Mouse (Mus musculus): ENCODE measurements around the gene Wnt3a. TPM values are rescaled to one million over a fixed set of nuclear protein-coding genes. Genes with fewer than 3 reads are reported as not detected.

Wnt3a gene
- polyA plus RNA-seq, 1 experiment = 15.4 TPM

DNA sequence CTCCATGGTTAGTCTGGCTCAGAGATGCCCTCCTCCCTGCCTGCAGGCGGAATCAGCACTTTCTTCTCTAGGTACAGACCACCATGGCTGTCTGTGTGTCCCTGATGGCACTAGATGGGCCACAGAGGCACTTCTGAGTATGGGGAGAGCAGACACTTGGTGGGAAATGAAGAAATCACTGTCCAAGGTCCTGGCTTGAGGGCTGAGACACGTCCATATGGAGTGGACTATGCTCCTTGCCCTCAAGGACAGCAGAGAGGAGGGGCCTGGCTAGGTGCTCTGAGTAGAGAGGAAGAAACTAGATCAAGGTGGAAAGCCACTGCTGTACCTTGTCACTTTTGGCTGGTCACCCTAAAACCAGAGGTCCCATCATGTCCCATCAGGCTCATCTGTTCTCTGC lies 13.7 kb downstream of the Wnt3a start:
- TF ChIP-seq POLR2A (IDR thresholded peaks at IDR 0.05; ENCODE audit: borderline replicate concordance, extremely low read depth, low read depth, low read length) = no peak
- no peak for TF ChIP-seq CTCF (IDR thresholded peaks at IDR 0.05; ENCODE audit: insufficient read depth, low read length)
- DNase-seq = no peak
- H3K4me3 ChIP-seq (replicated peaks; ENCODE audit: extremely low read depth, low read depth, low read length) = no peak overlapping the region
- no peaks in the 10 kb centered on the region for H3K4me1 ChIP-seq (ENCODE audit: control insufficient read depth, insufficient read depth, low read length)
- WGBS = 25% methylated on average over 2 of the region's 2 CpGs

DNA sequence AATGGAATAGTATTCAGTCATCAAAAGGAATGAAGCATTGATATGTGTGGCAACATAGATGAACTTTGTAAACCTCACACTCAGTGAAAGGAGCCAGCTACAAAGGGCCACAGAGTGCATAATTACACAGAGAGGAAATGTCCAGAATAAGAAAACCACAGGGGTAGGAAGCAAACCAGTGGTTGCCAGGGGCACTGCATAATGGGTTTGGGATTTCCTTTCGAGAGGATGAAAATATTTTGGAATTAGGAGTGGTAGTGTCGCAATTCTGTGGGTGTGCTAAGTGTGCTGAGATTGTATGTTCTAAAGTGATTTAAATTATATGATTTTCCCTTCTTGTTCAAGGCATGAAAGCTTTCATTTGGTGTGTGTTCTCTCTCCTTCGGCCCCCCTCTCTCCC lies 16.4 kb downstream of the Wnt3a start:
- 42% methylated on average over 3 of the region's 3 CpGs for WGBS
- Histone ChIP-seq H3K4me1 (ENCODE audit: control insufficient read depth, insufficient read depth, low read length) (no peaks in the 10 kb centered on the region), H3K4me3 (replicated peaks; ENCODE audit: extremely low read depth, low read depth, low read length) (no peak overlapping the region)
- TF ChIP-seq CTCF (IDR thresholded peaks at IDR 0.05; ENCODE audit: insufficient read depth, low read length) (no peak), POLR2A (IDR thresholded peaks at IDR 0.05; ENCODE audit: borderline replicate concordance, extremely low read depth, low read depth, low read length) (no peak)
- DNase-seq = no peak

DNA sequence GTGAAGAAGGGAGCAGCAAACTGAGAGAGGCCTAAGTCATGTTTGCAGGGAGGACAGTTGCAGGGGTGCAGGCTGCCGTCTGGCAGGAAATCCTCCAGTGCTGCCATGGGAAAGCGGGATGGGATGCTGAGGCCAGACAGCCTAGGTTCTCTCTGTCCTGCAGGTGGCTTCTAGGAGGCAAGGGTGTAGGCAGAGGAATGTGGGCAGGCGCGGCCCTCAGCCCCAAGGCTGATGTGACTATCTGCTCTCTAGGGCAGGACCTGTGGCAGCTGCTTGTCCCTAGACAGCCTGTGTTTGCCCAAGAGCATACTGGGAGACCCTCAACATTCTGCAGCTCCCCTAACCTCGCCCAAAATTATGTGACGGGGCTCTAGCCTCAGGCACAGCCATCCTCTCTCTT lies 23.8 kb downstream of the Wnt3a start:
- WGBS = 32% methylated on average over 6 of the region's 6 CpGs
- TF ChIP-seq POLR2A (IDR thresholded peaks at IDR 0.05; ENCODE audit: borderline replicate concordance, extremely low read depth, low read depth, low read length) = no peak
- no peak for TF ChIP-seq CTCF (IDR thresholded peaks at IDR 0.05; ENCODE audit: insufficient read depth, low read length)
- no peak for DNase-seq
- H3K4me3 ChIP-seq (replicated peaks; ENCODE audit: extremely low read depth, low read depth, low read length) = no peak overlapping the region
- peaks cover 2% of the 10 kb centered on the region for H3K4me1 ChIP-seq (ENCODE audit: control insufficient read depth, insufficient read depth, low read length)

DNA sequence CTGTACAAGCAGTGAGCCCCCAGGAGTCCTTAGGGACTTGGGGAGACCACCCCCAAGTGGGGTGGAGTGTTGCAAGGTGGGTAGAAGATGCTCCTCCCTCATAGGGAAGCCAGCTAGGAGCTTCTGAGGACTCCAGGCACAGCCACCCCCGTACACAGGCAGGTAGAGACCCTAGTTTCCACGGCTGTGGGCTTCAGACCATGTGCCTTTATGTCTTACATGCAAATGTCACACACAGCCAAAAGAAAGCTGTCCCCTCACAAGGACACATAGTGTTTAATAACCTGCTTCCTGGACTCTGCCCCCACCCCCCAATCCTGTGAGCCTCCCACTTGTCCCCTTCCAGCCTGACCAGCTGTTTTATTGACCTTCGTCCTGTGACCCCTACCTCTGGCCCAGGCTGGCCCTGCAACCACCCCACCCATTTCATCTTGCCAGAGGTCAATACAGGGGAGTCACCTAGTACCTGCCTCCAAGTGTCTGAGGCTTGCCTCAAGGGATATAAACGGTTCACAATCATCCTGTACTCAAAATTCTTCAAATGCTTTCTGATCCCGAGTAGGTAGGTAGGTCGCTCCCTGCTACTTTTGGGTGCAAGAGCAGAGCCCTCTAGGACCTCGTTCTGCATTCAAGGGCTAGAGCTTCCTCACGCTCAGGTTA lies 25.3 kb downstream of the Wnt3a start:
- DNase-seq = no peak
- TF ChIP-seq POLR2A (IDR thresholded peaks at IDR 0.05; ENCODE audit: borderline replicate concordance, extremely low read depth, low read depth, low read length) (no peak), CTCF (IDR thresholded peaks at IDR 0.05; ENCODE audit: insufficient read depth, low read length) (no peak)
- 69% methylated on average over 8 of the region's 8 CpGs for WGBS
- Histone ChIP-seq H3K4me3 (replicated peaks; ENCODE audit: extremely low read depth, low read depth, low read length) (no peak overlapping the region), H3K4me1 (ENCODE audit: control insufficient read depth, insufficient read depth, low read length) (peaks cover 7% of the 10 kb centered on the region)

DNA sequence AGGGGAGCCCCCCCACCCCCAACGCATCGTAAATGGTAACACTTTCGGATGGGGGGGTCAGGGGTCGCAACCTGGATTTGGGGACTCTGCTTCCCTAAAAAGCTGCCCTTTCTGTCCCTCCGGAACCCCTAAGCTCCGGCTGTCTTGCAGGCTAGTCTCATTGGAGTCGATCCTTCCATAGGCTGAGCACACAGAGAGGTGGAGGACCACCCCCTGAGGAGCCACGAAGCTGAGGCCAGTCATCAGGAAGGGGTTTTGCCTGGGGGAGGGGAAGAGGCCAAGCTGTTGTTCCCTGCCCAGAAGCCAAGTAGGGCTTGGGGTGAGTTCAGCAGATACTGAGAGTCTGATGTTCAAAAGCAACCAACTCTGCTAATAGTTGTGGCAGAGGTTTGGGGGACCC lies 26.0 kb downstream of the Wnt3a start:
- H3K4me3 ChIP-seq (replicated peaks; ENCODE audit: extremely low read depth, low read depth, low read length) = no peak overlapping the region
- peaks cover 8% of the 10 kb centered on the region for H3K4me1 ChIP-seq (ENCODE audit: control insufficient read depth, insufficient read depth, low read length)
- DNase-seq = no peak
- WGBS = 23% methylated on average over 8 of the region's 8 CpGs
- TF ChIP-seq POLR2A (IDR thresholded peaks at IDR 0.05; ENCODE audit: borderline replicate concordance, extremely low read depth, low read depth, low read length) = no peak

DNA sequence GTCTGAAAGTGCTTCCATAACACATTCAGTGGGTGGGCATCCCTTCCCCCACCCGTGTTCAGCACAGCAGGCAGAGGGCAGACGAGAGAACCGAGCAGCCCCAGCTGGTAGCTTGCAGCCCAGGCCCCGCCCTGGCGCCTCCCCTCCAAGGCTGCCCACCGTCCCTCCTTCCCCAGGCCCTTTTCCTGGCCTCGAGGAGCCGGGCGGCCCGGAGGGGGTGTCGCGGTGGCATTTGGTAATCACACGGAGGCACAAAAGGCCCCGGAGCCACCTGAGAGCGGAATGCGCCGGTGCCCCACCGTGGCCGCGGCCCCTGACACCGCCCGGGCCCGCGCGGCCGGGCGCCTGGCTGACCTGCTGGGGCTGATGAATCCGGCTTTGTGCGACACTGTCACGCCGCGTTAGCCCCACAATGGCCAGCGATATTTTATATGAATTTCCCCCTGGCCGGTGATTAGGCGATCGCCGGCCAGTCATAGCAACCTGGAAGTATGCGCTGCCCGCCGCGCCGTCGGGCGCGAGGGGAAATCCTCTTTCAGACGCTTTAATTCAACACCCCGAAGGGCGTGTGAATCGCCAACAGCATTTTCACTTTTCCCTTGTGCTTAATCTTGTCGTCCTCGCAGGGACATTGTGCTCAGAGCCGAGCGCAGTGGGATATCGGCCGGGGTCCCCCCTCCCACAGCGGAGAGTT lies 26.5 kb downstream of the Wnt3a start:
- TF ChIP-seq POLR2A (IDR thresholded peaks at IDR 0.05; ENCODE audit: borderline replicate concordance, extremely low read depth, low read depth, low read length) (no peak), CTCF (IDR thresholded peaks at IDR 0.05; ENCODE audit: insufficient read depth, low read length) (no peak)
- peak overlapping the region; percentile 37 for H3K4me3 ChIP-seq (replicated peaks; ENCODE audit: extremely low read depth, low read depth, low read length)
- DNase-seq = peak; percentile 62
- WGBS = 2% methylated on average over 56 of the region's 56 CpGs
- H3K4me1 ChIP-seq (ENCODE audit: control insufficient read depth, insufficient read depth, low read length) = peaks cover 8% of the 10 kb centered on the region

DNA sequence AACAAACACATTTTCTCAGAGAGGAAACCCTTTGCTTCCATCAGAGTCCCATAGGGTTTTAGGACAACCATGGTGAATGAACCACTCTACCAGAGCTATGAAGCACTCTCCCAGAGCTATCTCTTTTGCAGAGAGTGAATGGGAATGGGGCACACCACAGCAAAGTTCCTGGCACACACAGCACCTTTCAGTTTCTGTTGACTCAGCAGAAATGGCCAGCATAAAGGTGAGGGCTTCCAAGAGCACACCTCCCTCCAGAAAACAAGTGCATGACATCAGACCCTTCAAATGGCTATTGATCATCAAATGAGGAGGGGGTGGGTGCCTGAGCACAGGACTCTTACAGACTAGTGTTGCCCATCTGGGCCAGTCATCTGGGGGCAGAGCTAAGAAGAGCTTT lies 28.2 kb downstream of the Wnt3a start:
- peaks cover 8% of the 10 kb centered on the region for H3K4me1 ChIP-seq (ENCODE audit: control insufficient read depth, insufficient read depth, low read length)
- DNase-seq = no peak
- TF ChIP-seq POLR2A (IDR thresholded peaks at IDR 0.05; ENCODE audit: borderline replicate concordance, extremely low read depth, low read depth, low read length) (no peak), CTCF (IDR thresholded peaks at IDR 0.05; ENCODE audit: insufficient read depth, low read length) (no peak)
- H3K4me3 ChIP-seq (replicated peaks; ENCODE audit: extremely low read depth, low read depth, low read length) = no peak overlapping the region

DNA sequence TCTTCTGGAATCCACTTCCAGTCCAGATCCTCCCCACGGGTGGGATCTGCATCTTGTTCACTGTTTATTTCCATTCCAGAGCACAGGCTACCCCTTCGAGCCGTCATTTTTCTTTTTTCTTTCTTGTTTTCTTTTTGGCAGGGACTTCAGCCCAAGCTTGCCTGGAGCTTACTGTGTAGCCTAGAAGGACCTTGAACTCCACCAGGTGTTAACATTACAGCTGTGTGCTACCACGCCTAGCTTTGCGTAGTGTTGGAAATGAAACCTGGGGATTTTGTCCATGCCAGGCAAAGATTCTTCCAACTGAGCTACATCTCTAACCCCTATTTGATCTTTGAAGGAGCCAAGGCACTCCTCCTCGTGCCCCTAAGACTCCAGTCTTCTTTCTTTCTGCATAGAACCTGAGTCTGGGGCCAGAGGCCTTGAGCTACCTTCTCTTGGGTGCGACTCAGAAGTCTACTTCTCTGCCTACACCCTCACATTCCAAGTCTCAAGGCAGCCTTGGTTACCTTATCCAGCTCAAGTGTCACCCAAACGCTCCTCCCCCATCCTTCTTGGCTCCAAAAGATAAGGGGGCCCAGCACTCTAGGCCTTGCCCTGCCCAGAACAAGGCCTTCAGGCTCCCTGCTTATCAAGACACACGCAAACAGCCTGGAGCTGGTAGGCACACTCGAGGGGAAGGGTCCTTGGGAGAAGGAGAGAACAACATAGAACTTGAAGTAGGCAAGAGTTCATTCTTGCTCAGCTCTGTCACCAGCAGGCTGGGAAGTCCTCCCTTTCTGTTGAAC lies 29.7 kb downstream of the Wnt3a start:
- Histone ChIP-seq H3K4me1 (ENCODE audit: control insufficient read depth, insufficient read depth, low read length) (peaks cover 8% of the 10 kb centered on the region), H3K4me3 (replicated peaks; ENCODE audit: extremely low read depth, low read depth, low read length) (no peak overlapping the region)
- TF ChIP-seq CTCF (IDR thresholded peaks at IDR 0.05; ENCODE audit: insufficient read depth, low read length) (no peak), POLR2A (IDR thresholded peaks at IDR 0.05; ENCODE audit: borderline replicate concordance, extremely low read depth, low read depth, low read length) (no peak)
- DNase-seq = peak; percentile 63
- 53% methylated on average over 10 of the region's 10 CpGs for WGBS

DNA sequence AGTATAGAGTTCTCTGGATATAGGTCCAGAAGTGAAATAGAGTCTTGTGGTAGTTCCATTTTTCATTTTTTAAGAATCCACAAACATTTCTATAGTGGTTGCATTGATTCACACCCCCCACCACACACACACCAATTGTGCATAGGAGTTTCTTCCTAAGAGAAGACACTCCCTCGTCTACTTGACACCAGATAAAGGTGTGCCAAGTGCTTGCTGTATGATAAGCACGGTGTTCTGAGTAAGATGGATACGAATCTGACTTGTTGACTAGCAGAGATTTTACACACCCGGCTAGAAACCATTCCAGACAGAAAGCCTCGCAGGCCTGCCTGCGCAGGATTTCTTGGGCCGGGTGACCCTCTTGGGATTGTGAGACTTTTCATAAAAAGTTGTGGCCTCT lies 30.9 kb downstream of the Wnt3a start:
- Histone ChIP-seq H3K4me3 (replicated peaks; ENCODE audit: extremely low read depth, low read depth, low read length) (no peak overlapping the region), H3K4me1 (ENCODE audit: control insufficient read depth, insufficient read depth, low read length) (peaks cover 8% of the 10 kb centered on the region)
- DNase-seq = no peak
- no peak for TF ChIP-seq POLR2A (IDR thresholded peaks at IDR 0.05; ENCODE audit: borderline replicate concordance, extremely low read depth, low read depth, low read length)
- no peak for TF ChIP-seq CTCF (IDR thresholded peaks at IDR 0.05; ENCODE audit: insufficient read depth, low read length)
- 69% methylated on average over 7 of the region's 7 CpGs for WGBS
